In genomic region chr11:106788775-106789459, GRCm38 (mm10) we compare ENCODE assay signal across 8 mouse cellular contexts. TPM values are rescaled to one million over a fixed set of nuclear protein-coding genes. Genes with fewer than 3 reads are reported as not detected.
DNase-seq lines count a peak whose midpoint lies in the region; ATAC-seq and TF ChIP-seq lines count a peak whose summit lies in the region.

TSS of gene Ddx5 (minus strand) at chr11:106789185.
TSS of gene Cep95 (plus strand) at chr11:106789252.

- peak within 1 kb of the TSS; percentile 96 for H3K4me3 ChIP-seq in E14TG2a.4 (replicated peaks; ENCODE audit: low read length)
- H3K4me3 ChIP-seq in forebrain, embryonic 10.5 days: peak within 1 kb of the TSS; percentile 82
- H3K4me3 ChIP-seq in heart, embryonic 15.5 days: peak within 1 kb of the TSS; percentile 87
- H3K4me3 ChIP-seq in liver, embryonic 12.5 days: peak within 1 kb of the TSS; percentile 83
- H3K4me3 ChIP-seq in stomach, embryonic 15.5 days (replicated peaks): peak within 1 kb of the TSS; percentile 93

- H3K27me3 ChIP-seq in E14TG2a.4 (ENCODE audit: insufficient read depth, low read length): no peaks in the 10 kb centered on the region
- no peaks in the 10 kb centered on the region for H3K27me3 ChIP-seq in forebrain, embryonic 10.5 days (ENCODE audit: poor library complexity, severe bottlenecking)
- no peaks in the 10 kb centered on the region for H3K27me3 ChIP-seq in heart, embryonic 15.5 days
- no peaks in the 10 kb centered on the region for H3K27me3 ChIP-seq in liver, embryonic 12.5 days (replicated peaks)
- H3K27me3 ChIP-seq in stomach, embryonic 15.5 days (replicated peaks): no peaks in the 10 kb centered on the region

- H3K27ac ChIP-seq in forebrain, embryonic 10.5 days: peak within 1 kb of the TSS; percentile 99
- H3K27ac ChIP-seq in heart, embryonic 15.5 days: peak within 1 kb of the TSS; percentile 100
- H3K27ac ChIP-seq in liver, embryonic 12.5 days: peak within 1 kb of the TSS; percentile 99
- H3K27ac ChIP-seq in stomach, embryonic 15.5 days: peak within 1 kb of the TSS; percentile 99

- H3K36me3 ChIP-seq in E14TG2a.4 (ENCODE audit: insufficient read depth, low read length): peaks cover 52% of the 10 kb centered on the region
- H3K36me3 ChIP-seq in forebrain, embryonic 10.5 days (replicated peaks): peaks cover 61% of the 10 kb centered on the region
- peaks cover 38% of the 10 kb centered on the region for H3K36me3 ChIP-seq in heart, embryonic 15.5 days
- H3K36me3 ChIP-seq in liver, embryonic 12.5 days: peaks cover 60% of the 10 kb centered on the region
- peaks cover 19% of the 10 kb centered on the region for H3K36me3 ChIP-seq in stomach, embryonic 15.5 days

- WGBS in forebrain, embryonic 10.5 days: under 1% methylated on average over 58 of the region's 58 CpGs
- WGBS in heart, embryonic 15.5 days: under 1% methylated on average over 58 of the region's 58 CpGs
- WGBS in liver, embryonic 12.5 days (ENCODE audit: insufficient replicate concordance): under 1% methylated on average over 58 of the region's 58 CpGs
- WGBS in stomach, embryonic 15.5 days: under 1% methylated on average over 58 of the region's 58 CpGs

- H3K9me3 ChIP-seq in E14TG2a.4 (ENCODE audit: low read length): no peaks in the 10 kb centered on the region
- H3K9me3 ChIP-seq in forebrain, embryonic 10.5 days: no peaks in the 10 kb centered on the region
- no peaks in the 10 kb centered on the region for H3K9me3 ChIP-seq in heart, embryonic 15.5 days (replicated peaks)
- no peaks in the 10 kb centered on the region for H3K9me3 ChIP-seq in liver, embryonic 12.5 days (replicated peaks)
- H3K9me3 ChIP-seq in stomach, embryonic 15.5 days: no peaks in the 10 kb centered on the region

- H3K4me1 ChIP-seq in E14TG2a.4 (replicated peaks; ENCODE audit: low read depth, low read length): peaks cover 40% of the 10 kb centered on the region
- peaks cover 28% of the 10 kb centered on the region for H3K4me1 ChIP-seq in forebrain, embryonic 10.5 days
- peaks cover 21% of the 10 kb centered on the region for H3K4me1 ChIP-seq in heart, embryonic 15.5 days (replicated peaks)
- H3K4me1 ChIP-seq in liver, embryonic 12.5 days: peaks cover 39% of the 10 kb centered on the region
- peaks cover 9% of the 10 kb centered on the region; the same call in 1 of the 2 replicates for H3K4me1 ChIP-seq in stomach, embryonic 15.5 days

- ATAC-seq in heart, embryonic 15.5 days (replicated peaks; ENCODE audit: insufficient number of reproducible peaks, insufficient read depth, low FRiP score, low read depth): peak; percentile 91
- peak; percentile 89 for ATAC-seq in liver, embryonic 12.5 days
- peak; percentile 91 for ATAC-seq in stomach, embryonic 15.5 days (ENCODE audit: insufficient read depth, low FRiP score, low read depth)

- peak within 1 kb of the TSS; percentile 73 for H3K4me2 ChIP-seq in heart, embryonic 15.5 days
- H3K4me2 ChIP-seq in liver, embryonic 12.5 days: peak within 1 kb of the TSS; percentile 80
- peak within 1 kb of the TSS; percentile 79 for H3K4me2 ChIP-seq in stomach, embryonic 15.5 days

- peak; percentile 95 for DNase-seq in c-Kit-positive CD71-positive TER-119-negative erythroid progenitor cells, embryonic 14.5 days (ENCODE audit: low read depth)
- DNase-seq in forebrain, embryonic 10.5 days (ENCODE audit: extremely low spot score, low spot score): peak; percentile 98
- peak; percentile 99 for DNase-seq in kidney, postnatal 14 days
- peak; percentile 100 for DNase-seq in naive thymus-derived CD4-positive, alpha-beta T cell, adult 2 months (ENCODE audit: low read depth)

- TF ChIP-seq CTCF in E14TG2a.4 (conservative IDR thresholded peaks at IDR 0.05; ENCODE audit: low read length): no peak

- peak within 1 kb of the TSS; percentile 99 for H3K9ac ChIP-seq in heart, embryonic 15.5 days
- peak within 1 kb of the TSS; percentile 99 for H3K9ac ChIP-seq in liver, embryonic 12.5 days
- peak within 1 kb of the TSS; percentile 95 for H3K9ac ChIP-seq in stomach, embryonic 15.5 days

RNA-seq across cellular contexts. Expression of gene Ddx5, which starts in this region (rescaled TPM):
- 311 and 330 TPM in 2 replicates for polyA plus RNA-seq in forebrain, embryonic 10.5 days (2016; fragmentation: Nextera tagmentation; extraction: Ambion mirVana)
- 192 and 209 TPM in 2 replicates for polyA plus RNA-seq in heart, embryonic 15.5 days (2015; fragmentation: Nextera tagmentation; extraction: Ambion mirVana)
- 174 and 177 TPM in 2 replicates for polyA plus RNA-seq in liver, embryonic 12.5 days (2016; fragmentation: Nextera tagmentation; extraction: Ambion mirVana)
- polyA plus RNA-seq in stomach, embryonic 15.5 days (2015; fragmentation: Nextera tagmentation; extraction: Ambion mirVana): 295 and 312 TPM in 2 replicates

RNA-seq across cellular contexts. Expression of gene Cep95, which starts in this region (rescaled TPM):
- polyA plus RNA-seq in forebrain, embryonic 10.5 days (2016; fragmentation: Nextera tagmentation; extraction: Ambion mirVana): 18.7 and 20.0 TPM in 2 replicates
- 12.7 and 14.8 TPM in 2 replicates for polyA plus RNA-seq in heart, embryonic 15.5 days (2015; fragmentation: Nextera tagmentation; extraction: Ambion mirVana)
- polyA plus RNA-seq in liver, embryonic 12.5 days (2016; fragmentation: Nextera tagmentation; extraction: Ambion mirVana): 12.6 and 12.7 TPM in 2 replicates
- polyA plus RNA-seq in stomach, embryonic 15.5 days (2015; fragmentation: Nextera tagmentation; extraction: Ambion mirVana): 17.7 and 19.9 TPM in 2 replicates

Comparison
In these comparisons a context has a peak if more than half of its experiments do, and no peak if none do; other contexts are left out.
1. Peak in every context shown above with its lines: DNase-seq, ATAC-seq, H3K4me3 ChIP-seq and H3K27ac ChIP-seq.